Mouse (Mus musculus): ENCODE data around the gene Hdgfl3. TPM values are rescaled to one million over a fixed set of nuclear protein-coding genes. Genes with fewer than 3 reads are reported as not detected.

Hdgfl3 gene
- polyA plus RNA-seq, 1 experiment from 2014 or later: 11.9 TPM

DNA sequence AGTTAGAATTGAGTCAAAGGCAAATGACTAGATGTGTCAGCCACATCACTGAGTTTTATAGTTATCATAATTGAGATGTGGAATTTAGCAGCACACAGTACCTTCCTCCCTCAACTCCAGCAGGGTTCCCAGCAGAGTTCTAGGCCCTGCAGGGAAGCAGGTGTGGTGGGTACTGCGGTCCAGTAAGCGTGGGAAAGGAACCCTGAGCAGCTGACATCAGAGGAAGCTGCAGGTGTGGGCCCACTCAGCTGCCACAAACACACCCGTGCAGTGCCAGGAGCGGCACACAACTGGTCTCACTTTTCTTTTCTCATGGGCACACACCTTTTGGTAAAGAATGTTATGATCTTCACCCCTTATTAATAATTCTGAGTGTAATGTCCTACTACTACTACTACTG lies 53.5 kb downstream of the Hdgfl3 start:
- H3K9ac ChIP-seq (ENCODE audit: low read depth, low read length): no peak overlapping the region
- no peak for ATAC-seq (replicated peaks; ENCODE audit: insufficient number of reproducible peaks, low FRiP score, low TSS enrichment)
- H3K4me1 ChIP-seq (ENCODE audit: control insufficient read depth, insufficient read depth, low read length): no peaks in the 10 kb centered on the region
- WGBS (ENCODE audit: insufficient replicate concordance): 80% methylated on average over 4 of the region's 4 CpGs
- no peak overlapping the region for H3K27ac ChIP-seq (ENCODE audit: low read depth, low read length)
- H3K27me3 ChIP-seq (ENCODE audit: control insufficient read depth, insufficient read depth, low read length): no peaks in the 10 kb centered on the region
- no peak overlapping the region for H3K4me2 ChIP-seq
- no peak overlapping the region for H3K4me3 ChIP-seq (ENCODE audit: low read depth, low read length)
- no peaks in the 10 kb centered on the region for H3K9me3 ChIP-seq (replicated peaks; ENCODE audit: control insufficient read depth, low read length)
- H3K36me3 ChIP-seq (ENCODE audit: control insufficient read depth, insufficient read depth, low read length): no peaks in the 10 kb centered on the region

GRCm38 (mm10) chr7:81880286-81880685 lies 54.0 kb downstream of the Hdgfl3 start:
- H3K9me3 ChIP-seq (replicated peaks; ENCODE audit: control insufficient read depth, low read length): no peaks in the 10 kb centered on the region
- no peaks in the 10 kb centered on the region for H3K27me3 ChIP-seq (ENCODE audit: control insufficient read depth, insufficient read depth, low read length)
- WGBS (ENCODE audit: insufficient replicate concordance): 78% methylated on average over 5 of the region's 5 CpGs
- peaks cover 3% of the 10 kb centered on the region; the same call in 1 of the 2 replicates for H3K4me1 ChIP-seq (ENCODE audit: control insufficient read depth, insufficient read depth, low read length)
- no peaks in the 10 kb centered on the region for H3K36me3 ChIP-seq (ENCODE audit: control insufficient read depth, insufficient read depth, low read length)
- no peak for ATAC-seq (replicated peaks; ENCODE audit: insufficient number of reproducible peaks, low FRiP score, low TSS enrichment)
- no peak overlapping the region for H3K27ac ChIP-seq (ENCODE audit: low read depth, low read length)
- no peak overlapping the region for H3K4me3 ChIP-seq (ENCODE audit: low read depth, low read length)
- no peak overlapping the region for H3K4me2 ChIP-seq
- no peak overlapping the region for H3K9ac ChIP-seq (ENCODE audit: low read depth, low read length)

DNA sequence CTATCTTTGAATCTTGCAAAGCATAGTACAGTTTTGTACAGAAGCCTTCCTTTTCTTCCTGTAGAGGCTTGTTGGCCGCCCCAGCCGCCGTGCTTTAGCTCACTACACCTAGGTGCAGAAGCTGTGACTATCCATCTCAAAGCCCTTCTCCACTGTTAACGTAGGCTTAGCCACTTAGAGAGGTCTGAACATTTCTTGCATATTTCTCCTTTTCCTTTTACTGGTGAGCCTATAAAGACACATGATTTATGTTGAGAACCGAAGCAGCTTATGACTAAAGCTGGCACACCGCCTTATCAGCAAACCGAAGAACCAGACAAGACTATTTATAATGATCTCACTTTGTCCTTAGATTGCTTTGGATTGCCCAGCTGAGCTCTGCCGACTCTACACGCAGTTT lies 58.9 kb downstream of the Hdgfl3 start:
- no peaks in the 10 kb centered on the region for H3K9me3 ChIP-seq (replicated peaks; ENCODE audit: control insufficient read depth, low read length)
- no peak overlapping the region for H3K4me2 ChIP-seq
- H3K27ac ChIP-seq (ENCODE audit: low read depth, low read length): no peak overlapping the region
- peaks cover 4% of the 10 kb centered on the region; the same call in 1 of the 2 replicates for H3K4me1 ChIP-seq (ENCODE audit: control insufficient read depth, insufficient read depth, low read length)
- ATAC-seq (replicated peaks; ENCODE audit: insufficient number of reproducible peaks, low FRiP score, low TSS enrichment): no peak
- no peaks in the 10 kb centered on the region for H3K27me3 ChIP-seq (ENCODE audit: control insufficient read depth, insufficient read depth, low read length)
- 0 out of 2 replicates have a peak, but pooled peaks cover 4% of the 10 kb centered on the region for H3K36me3 ChIP-seq (ENCODE audit: control insufficient read depth, insufficient read depth, low read length)
- no peak overlapping the region for H3K4me3 ChIP-seq (ENCODE audit: low read depth, low read length)
- 63% methylated on average over 9 of the region's 9 CpGs for WGBS (ENCODE audit: insufficient replicate concordance)
- H3K9ac ChIP-seq (ENCODE audit: low read depth, low read length): no peak overlapping the region

DNA sequence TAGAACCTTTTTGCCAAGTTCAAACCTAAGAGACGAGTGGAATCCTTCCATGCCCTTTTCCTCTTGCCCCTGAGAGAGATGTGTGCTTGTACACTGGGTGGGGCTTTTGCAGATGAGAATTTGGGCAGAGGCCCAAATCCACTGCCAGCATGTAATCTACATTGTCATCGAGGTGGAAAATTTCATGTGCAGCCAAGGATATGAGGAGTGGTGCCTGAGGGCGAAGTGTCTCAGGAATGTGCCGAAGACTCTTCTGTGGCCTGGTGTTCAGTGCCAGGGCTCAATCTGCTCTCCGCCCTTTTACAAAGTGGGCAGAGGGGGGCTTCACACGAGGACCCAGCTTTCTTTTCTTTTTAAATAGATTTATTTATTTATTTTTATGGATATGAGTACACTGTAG lies 59.6 kb downstream of the Hdgfl3 start:
- peaks cover 4% of the 10 kb centered on the region; the same call in 1 of the 2 replicates for H3K4me1 ChIP-seq (ENCODE audit: control insufficient read depth, insufficient read depth, low read length)
- H3K9ac ChIP-seq (ENCODE audit: low read depth, low read length): no peak overlapping the region
- 0 out of 2 replicates have a peak, but pooled peaks cover 4% of the 10 kb centered on the region for H3K36me3 ChIP-seq (ENCODE audit: control insufficient read depth, insufficient read depth, low read length)
- H3K27me3 ChIP-seq (ENCODE audit: control insufficient read depth, insufficient read depth, low read length): no peaks in the 10 kb centered on the region
- no peak overlapping the region for H3K4me3 ChIP-seq (ENCODE audit: low read depth, low read length)
- no peak overlapping the region for H3K4me2 ChIP-seq
- H3K9me3 ChIP-seq (replicated peaks; ENCODE audit: control insufficient read depth, low read length): no peaks in the 10 kb centered on the region
- WGBS (ENCODE audit: insufficient replicate concordance): 74% methylated on average over 6 of the region's 6 CpGs
- no peak overlapping the region for H3K27ac ChIP-seq (ENCODE audit: low read depth, low read length)
- no peak for ATAC-seq (replicated peaks; ENCODE audit: insufficient number of reproducible peaks, low FRiP score, low TSS enrichment)

DNA sequence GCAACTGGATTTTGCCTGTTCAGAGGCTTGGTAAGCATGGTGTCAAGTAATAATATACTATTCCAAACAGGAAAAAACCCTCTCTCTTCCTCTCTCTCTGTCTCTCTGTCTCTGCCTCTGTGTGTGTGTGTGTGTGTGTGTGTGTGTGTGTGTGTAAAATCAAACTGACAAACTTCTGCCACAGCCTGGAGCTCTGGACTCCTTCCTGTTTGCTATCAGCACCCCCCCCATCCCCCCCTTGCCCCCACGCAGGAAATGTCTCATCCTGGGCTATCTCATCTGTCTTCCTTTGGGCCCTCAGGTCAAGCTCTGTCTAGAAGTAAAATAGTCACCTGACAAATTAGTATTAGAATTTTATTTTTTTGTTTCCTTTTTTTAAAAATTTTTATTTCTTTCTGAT lies 60.5 kb downstream of the Hdgfl3 start:
- no peak for ATAC-seq (replicated peaks; ENCODE audit: insufficient number of reproducible peaks, low FRiP score, low TSS enrichment)
- Histone ChIP-seq H3K9ac (ENCODE audit: low read depth, low read length) (no peak overlapping the region), H3K9me3 (replicated peaks; ENCODE audit: control insufficient read depth, low read length) (no peaks in the 10 kb centered on the region), H3K4me3 (ENCODE audit: low read depth, low read length) (no peak overlapping the region), H3K36me3 (ENCODE audit: control insufficient read depth, insufficient read depth, low read length) (0 out of 2 replicates have a peak, but pooled peaks cover 4% of the 10 kb centered on the region), H3K27ac (ENCODE audit: low read depth, low read length) (no peak overlapping the region), H3K4me2 (no peak overlapping the region), H3K27me3 (ENCODE audit: control insufficient read depth, insufficient read depth, low read length) (no peaks in the 10 kb centered on the region), H3K4me1 (ENCODE audit: control insufficient read depth, insufficient read depth, low read length) (peaks cover 4% of the 10 kb centered on the region; the same call in 1 of the 2 replicates)
- WGBS (ENCODE audit: insufficient replicate concordance): 8% methylated on average over 1 of the region's 1 CpGs

DNA sequence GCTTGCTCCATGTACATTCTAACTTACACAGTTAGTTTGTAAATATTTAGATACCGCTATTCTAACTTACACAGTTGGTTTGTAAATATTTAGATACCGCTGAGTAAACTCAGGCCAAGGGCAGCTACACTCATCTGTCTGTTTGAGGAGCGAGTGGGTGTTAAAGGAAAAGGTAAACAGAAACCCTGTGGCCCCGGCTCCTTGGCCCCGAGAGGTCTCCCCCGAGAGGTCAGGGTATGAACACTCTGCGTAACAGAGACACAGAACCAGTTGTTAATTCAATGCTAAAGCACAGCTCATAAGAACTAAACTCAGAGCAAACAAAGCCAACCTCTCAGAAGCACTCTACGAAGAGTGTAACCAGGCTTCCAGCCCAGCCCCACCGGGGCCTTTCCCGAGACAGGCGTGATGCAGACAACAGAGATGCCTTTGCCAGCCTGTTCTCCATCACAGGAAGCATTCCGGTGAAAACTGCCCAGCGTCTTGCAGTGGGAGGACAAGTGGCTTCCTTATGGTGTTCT lies 61.7 kb downstream of the Hdgfl3 start:
- H3K36me3 ChIP-seq (ENCODE audit: control insufficient read depth, insufficient read depth, low read length): 0 out of 2 replicates have a peak, but pooled peaks cover 4% of the 10 kb centered on the region
- no peak for ATAC-seq (replicated peaks; ENCODE audit: insufficient number of reproducible peaks, low FRiP score, low TSS enrichment)
- 49% methylated on average over 13 of the region's 13 CpGs for WGBS (ENCODE audit: insufficient replicate concordance)
- no peak overlapping the region for H3K9ac ChIP-seq (ENCODE audit: low read depth, low read length)
- peaks cover 4% of the 10 kb centered on the region; the same call in 1 of the 2 replicates for H3K4me1 ChIP-seq (ENCODE audit: control insufficient read depth, insufficient read depth, low read length)
- no peak overlapping the region for H3K4me2 ChIP-seq
- no peaks in the 10 kb centered on the region for H3K27me3 ChIP-seq (ENCODE audit: control insufficient read depth, insufficient read depth, low read length)
- H3K4me3 ChIP-seq (ENCODE audit: low read depth, low read length): no peak overlapping the region
- H3K27ac ChIP-seq (ENCODE audit: low read depth, low read length): no peak overlapping the region
- H3K9me3 ChIP-seq (replicated peaks; ENCODE audit: control insufficient read depth, low read length): no peaks in the 10 kb centered on the region

DNA sequence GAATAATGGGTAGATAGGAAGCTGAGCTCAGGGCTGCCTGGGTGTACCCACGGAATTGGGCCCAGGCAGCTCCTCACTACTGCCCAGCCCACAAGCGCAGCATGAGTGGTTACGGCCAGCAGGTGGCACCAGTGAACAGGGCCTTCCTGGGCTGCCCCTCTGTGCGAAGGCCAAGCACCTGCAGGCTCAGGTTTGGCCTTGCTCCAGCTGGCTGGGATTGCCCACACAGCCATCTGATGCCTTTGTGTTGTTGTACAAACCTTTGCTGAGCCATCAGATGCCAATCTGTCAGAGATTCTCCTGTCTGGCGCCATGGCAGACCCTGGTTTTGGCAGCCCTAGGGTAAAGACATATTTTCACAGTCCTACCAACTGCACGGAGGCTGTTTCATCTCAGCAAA lies 66.1 kb downstream of the Hdgfl3 start:
- no peak overlapping the region for H3K4me2 ChIP-seq
- H3K9ac ChIP-seq (ENCODE audit: low read depth, low read length): no peak overlapping the region
- H3K9me3 ChIP-seq (replicated peaks; ENCODE audit: control insufficient read depth, low read length): no peaks in the 10 kb centered on the region
- no peak overlapping the region for H3K27ac ChIP-seq (ENCODE audit: low read depth, low read length)
- WGBS (ENCODE audit: insufficient replicate concordance): 31% methylated on average over 6 of the region's 6 CpGs
- 0 out of 2 replicates have a peak, but pooled peaks have one; percentile 57 for ATAC-seq (replicated peaks; ENCODE audit: insufficient number of reproducible peaks, low FRiP score, low TSS enrichment)
- no peak overlapping the region for H3K4me3 ChIP-seq (ENCODE audit: low read depth, low read length)
- 0 out of 2 replicates have a peak, but pooled peaks cover 4% of the 10 kb centered on the region for H3K36me3 ChIP-seq (ENCODE audit: control insufficient read depth, insufficient read depth, low read length)
- H3K4me1 ChIP-seq (ENCODE audit: control insufficient read depth, insufficient read depth, low read length): peaks cover 8% of the 10 kb centered on the region; the same call in 1 of the 2 replicates
- no peaks in the 10 kb centered on the region for H3K27me3 ChIP-seq (ENCODE audit: control insufficient read depth, insufficient read depth, low read length)

DNA sequence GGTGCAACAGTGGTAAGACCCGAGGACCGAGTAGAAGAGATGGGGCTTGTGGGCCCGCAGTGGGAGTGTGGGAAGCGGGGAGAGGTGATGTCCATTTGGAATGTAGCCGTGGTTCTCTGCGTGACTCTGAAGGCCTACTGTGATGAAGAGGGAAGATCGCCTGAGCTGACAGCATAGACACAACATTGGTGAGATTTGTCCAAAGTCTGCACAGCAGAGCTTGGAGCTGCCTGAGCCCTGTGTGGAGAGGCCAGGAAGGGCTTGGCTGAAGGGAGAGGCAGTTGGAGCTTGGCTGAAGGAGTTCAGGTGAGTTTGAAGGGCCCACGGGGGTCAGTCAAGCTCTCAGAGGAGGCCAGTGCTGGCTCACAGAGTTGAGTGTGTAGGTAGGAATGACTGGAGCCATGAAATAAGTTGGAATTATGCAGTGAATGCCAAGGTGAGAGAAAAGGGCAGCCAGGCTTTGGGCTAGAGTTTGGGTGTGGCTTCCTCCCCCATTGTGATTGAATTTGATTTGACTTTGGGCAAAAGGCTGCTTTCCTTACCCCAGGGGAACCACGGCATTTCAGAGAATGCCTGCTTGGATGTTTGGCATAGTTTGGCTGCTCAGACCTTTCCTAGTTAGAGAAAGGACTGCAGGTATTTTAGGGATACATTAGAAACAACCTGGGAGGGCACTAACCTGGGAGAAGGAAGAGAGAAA lies 66.9 kb downstream of the Hdgfl3 start:
- H3K9ac ChIP-seq (ENCODE audit: low read depth, low read length): no peak overlapping the region
- H3K9me3 ChIP-seq (replicated peaks; ENCODE audit: control insufficient read depth, low read length): no peaks in the 10 kb centered on the region
- WGBS (ENCODE audit: insufficient replicate concordance): 81% methylated on average over 9 of the region's 9 CpGs
- no peak overlapping the region for H3K27ac ChIP-seq (ENCODE audit: low read depth, low read length)
- H3K4me3 ChIP-seq (ENCODE audit: low read depth, low read length): no peak overlapping the region
- H3K4me1 ChIP-seq (ENCODE audit: control insufficient read depth, insufficient read depth, low read length): peaks cover 11% of the 10 kb centered on the region; the same call in 1 of the 2 replicates
- no peak for ATAC-seq (replicated peaks; ENCODE audit: insufficient number of reproducible peaks, low FRiP score, low TSS enrichment)
- 0 out of 2 replicates have a peak, but pooled peaks cover 4% of the 10 kb centered on the region for H3K36me3 ChIP-seq (ENCODE audit: control insufficient read depth, insufficient read depth, low read length)
- H3K27me3 ChIP-seq (ENCODE audit: control insufficient read depth, insufficient read depth, low read length): no peaks in the 10 kb centered on the region
- no peak overlapping the region for H3K4me2 ChIP-seq

Data from heart, embryonic 11.5 days (tissue).